Mouse (Mus musculus) spleen, postnatal 10 days (tissue): ENCODE measurements at regions not wholly inside any gene's neighbourhood (a gene's known extent, or its start where the extent isn't known, plus 50 kb on each side); places are given as distances from the start of the nearest gene placed in this dataset.

Source experiments
- DNase-seq, 2 experiments: peaks; one replicate each; pipeline ENCODE4 v3.0.0; 2021 to 2022; ENCODE audit warnings: low spot score in 2 of 2

GRCm38 (mm10) chr12:77179138-77179537, 58.8 kb upstream of the Fut8 start:
- no peak for DNase-seq

GRCm38 (mm10) chr12:77177811-77178578, 59.9 kb upstream of the Fut8 start:
- peak in 1 of 2 experiments; percentile 21 for DNase-seq

GRCm38 (mm10) chr12:77177303-77177702, 60.6 kb upstream of the Fut8 start:
- DNase-seq = peak in 1 of 2 experiments; percentile 36

- DNase-seq = no peak
These were observed 63.9 kb upstream of the Fut8 start for GRCm38 (mm10) chr12:77174032-77174431.

GRCm38 (mm10) chr12:77172540-77172939, 65.4 kb upstream of the Fut8 start:
- DNase-seq = no peak

GRCm38 (mm10) chr12:77170257-77170656, 67.7 kb upstream of the Fut8 start:
- no peak for DNase-seq

- no peak for DNase-seq
These were observed 69.6 kb upstream of the Fut8 start for GRCm38 (mm10) chr12:77168367-77168766.

- no peak for DNase-seq
These were observed 81.2 kb upstream of the Fut8 start for GRCm38 (mm10) chr12:77156698-77157097.

- no peak for DNase-seq
These were observed 82.3 kb upstream of the Fut8 start for GRCm38 (mm10) chr12:77155626-77156025.

GRCm38 (mm10) chr12:77151471-77151870, 86.5 kb upstream of the Fut8 start:
- no peak for DNase-seq

GRCm38 (mm10) chr12:77149835-77150234, 88.1 kb upstream of the Fut8 start:
- DNase-seq = no peak

- no peak for DNase-seq
These were observed 89.8 kb upstream of the Fut8 start for GRCm38 (mm10) chr12:77148146-77148545.

- DNase-seq = no peak
These were observed 94.0 kb upstream of the Fut8 start for GRCm38 (mm10) chr12:77143958-77144357.

GRCm38 (mm10) chr12:77143521-77143920, 94.4 kb upstream of the Fut8 start:
- DNase-seq = no peak

- DNase-seq = no peak
These were observed 94.8 kb upstream of the Fut8 start for GRCm38 (mm10) chr12:77143105-77143504.

- no peak for DNase-seq
These were observed 95.7 kb upstream of the Fut8 start for GRCm38 (mm10) chr12:77142224-77142623.

- DNase-seq = no peak
These were observed 96.4 kb upstream of the Fut8 start for GRCm38 (mm10) chr12:77141260-77142201.

GRCm38 (mm10) chr12:77140656-77141055, 97.3 kb upstream of the Fut8 start:
- DNase-seq = no peak

- DNase-seq = no peak
These were observed 97.8 kb upstream of the Fut8 start for GRCm38 (mm10) chr12:77140141-77140540.

GRCm38 (mm10) chr12:77139718-77140117, 98.2 kb upstream of the Fut8 start:
- no peak for DNase-seq

GRCm38 (mm10) chr12:77138506-77139201, 99.3 kb upstream of the Fut8 start:
- DNase-seq = no peak

- no peak for DNase-seq
These were observed 100.6 kb upstream of the Fut8 start for GRCm38 (mm10) chr12:77137291-77137830.
